Mouse (Mus musculus): ENCODE data around the gene Itgb1bp1. TPM values are rescaled to one million over a fixed set of nuclear protein-coding genes. Genes with fewer than 3 reads are reported as not detected.

Gene Itgb1bp1
- total and polyA plus RNA-seq, 2 experiments from 2014 or later, result 37.5 to 42.1 TPM

- Histone ChIP-seq H3K4me2 (ENCODE audit: low read depth, low read length) (no peak overlapping the region), H3K9ac (replicated peaks; ENCODE audit: low read depth, low read length) (no peak overlapping the region), H3K27ac (ENCODE audit: low read depth) (no peak overlapping the region), H3K36me3 (replicated peaks; ENCODE audit: control insufficient read depth, insufficient read depth, low read length) (peaks cover 43% of the 10 kb centered on the region), H3K4me3 (ENCODE audit: low read depth, low read length) (no peak overlapping the region), H3K9me3 (replicated peaks; ENCODE audit: control insufficient read depth, low read length) (no peaks in the 10 kb centered on the region), H3K4me1 (ENCODE audit: control insufficient read depth, insufficient read depth) (no peaks in the 10 kb centered on the region), H3K27me3 (ENCODE audit: control insufficient read depth, insufficient read depth, low read length) (no peaks in the 10 kb centered on the region)
- TF ChIP-seq EP300 (IDR thresholded peaks at IDR 0.05; ENCODE audit: low read depth) (no peak), CTCF (IDR thresholded peaks at IDR 0.05; ENCODE audit: low read depth) (no peak)
- ATAC-seq (ENCODE audit: insufficient read depth, low read depth) (no peak), DNase-seq (ENCODE audit: low spot score) (no peak)
- WGBS, result 93% methylated on average over 11 of the region's 11 CpGs
Measured at GRCm38 (mm10) chr12:21244375-21244960, 41.6 kb downstream of the Itgb1bp1 start.

GRCm38 (mm10) chr12:21241965-21242364, 44.1 kb downstream of the Itgb1bp1 start:
- Histone ChIP-seq H3K9ac (replicated peaks; ENCODE audit: low read depth, low read length) (no peak overlapping the region), H3K4me1 (ENCODE audit: control insufficient read depth, insufficient read depth) (no peaks in the 10 kb centered on the region), H3K4me2 (ENCODE audit: low read depth, low read length) (no peak overlapping the region), H3K9me3 (replicated peaks; ENCODE audit: control insufficient read depth, low read length) (no peaks in the 10 kb centered on the region), H3K4me3 (ENCODE audit: low read depth, low read length) (no peak overlapping the region), H3K27ac (ENCODE audit: low read depth) (no peak overlapping the region), H3K27me3 (ENCODE audit: control insufficient read depth, insufficient read depth, low read length) (no peaks in the 10 kb centered on the region), H3K36me3 (replicated peaks; ENCODE audit: control insufficient read depth, insufficient read depth, low read length) (peaks cover 42% of the 10 kb centered on the region)
- no peak for ATAC-seq (ENCODE audit: insufficient read depth, low read depth)
- no peak for DNase-seq (ENCODE audit: low spot score)
- WGBS, result 82% methylated on average over 3 of the region's 3 CpGs
- TF ChIP-seq EP300 (IDR thresholded peaks at IDR 0.05; ENCODE audit: low read depth), result no peak
- TF ChIP-seq CTCF (IDR thresholded peaks at IDR 0.05; ENCODE audit: low read depth), result no peak

GRCm38 (mm10) chr12:21234560-21234959, 51.5 kb downstream of the Itgb1bp1 start:
- Histone ChIP-seq H3K36me3 (replicated peaks; ENCODE audit: control insufficient read depth, insufficient read depth, low read length) (peaks cover 56% of the 10 kb centered on the region), H3K4me2 (ENCODE audit: low read depth, low read length) (no peak overlapping the region), H3K9me3 (replicated peaks; ENCODE audit: control insufficient read depth, low read length) (no peaks in the 10 kb centered on the region), H3K4me3 (ENCODE audit: low read depth, low read length) (no peak overlapping the region), H3K27me3 (ENCODE audit: control insufficient read depth, insufficient read depth, low read length) (no peaks in the 10 kb centered on the region), H3K9ac (replicated peaks; ENCODE audit: low read depth, low read length) (no peak overlapping the region), H3K27ac (ENCODE audit: low read depth) (no peak overlapping the region), H3K4me1 (ENCODE audit: control insufficient read depth, insufficient read depth) (no peaks in the 10 kb centered on the region)
- TF ChIP-seq CTCF (IDR thresholded peaks at IDR 0.05; ENCODE audit: low read depth) (no peak), EP300 (IDR thresholded peaks at IDR 0.05; ENCODE audit: low read depth) (no peak)
- DNase-seq (ENCODE audit: low spot score), result no peak
- no peak for ATAC-seq (ENCODE audit: insufficient read depth, low read depth)
- 78% methylated on average over 2 of the region's 2 CpGs for WGBS

GRCm38 (mm10) chr12:21233727-21234126, 52.4 kb downstream of the Itgb1bp1 start:
- Histone ChIP-seq H3K4me1 (ENCODE audit: control insufficient read depth, insufficient read depth) (no peaks in the 10 kb centered on the region), H3K27me3 (ENCODE audit: control insufficient read depth, insufficient read depth, low read length) (no peaks in the 10 kb centered on the region), H3K4me2 (ENCODE audit: low read depth, low read length) (no peak overlapping the region), H3K4me3 (ENCODE audit: low read depth, low read length) (no peak overlapping the region), H3K36me3 (replicated peaks; ENCODE audit: control insufficient read depth, insufficient read depth, low read length) (peaks cover 53% of the 10 kb centered on the region), H3K27ac (ENCODE audit: low read depth) (no peak overlapping the region), H3K9me3 (replicated peaks; ENCODE audit: control insufficient read depth, low read length) (no peaks in the 10 kb centered on the region), H3K9ac (replicated peaks; ENCODE audit: low read depth, low read length) (no peak overlapping the region)
- no peak for TF ChIP-seq EP300 (IDR thresholded peaks at IDR 0.05; ENCODE audit: low read depth)
- TF ChIP-seq CTCF (IDR thresholded peaks at IDR 0.05; ENCODE audit: low read depth), result no peak
- ATAC-seq (ENCODE audit: insufficient read depth, low read depth) (no peak), DNase-seq (ENCODE audit: low spot score) (no peak)
- WGBS, result 87% methylated on average over 7 of the region's 7 CpGs

GRCm38 (mm10) chr12:21229076-21229918, 56.8 kb downstream of the Itgb1bp1 start:
- H3K4me3 ChIP-seq (ENCODE audit: low read depth, low read length), result no peak overlapping the region
- no peak overlapping the region for H3K27ac ChIP-seq (ENCODE audit: low read depth)
- H3K9me3 ChIP-seq (replicated peaks; ENCODE audit: control insufficient read depth, low read length), result no peaks in the 10 kb centered on the region
- H3K4me2 ChIP-seq (ENCODE audit: low read depth, low read length), result no peak overlapping the region
- ATAC-seq (ENCODE audit: insufficient read depth, low read depth) (no peak), DNase-seq (ENCODE audit: low spot score) (no peak)
- H3K36me3 ChIP-seq (replicated peaks; ENCODE audit: control insufficient read depth, insufficient read depth, low read length), result peaks cover 38% of the 10 kb centered on the region
- H3K4me1 ChIP-seq (ENCODE audit: control insufficient read depth, insufficient read depth), result peaks cover 23% of the 10 kb centered on the region
- TF ChIP-seq CTCF (IDR thresholded peaks at IDR 0.05; ENCODE audit: low read depth) (no peak), EP300 (IDR thresholded peaks at IDR 0.05; ENCODE audit: low read depth) (no peak)
- H3K9ac ChIP-seq (replicated peaks; ENCODE audit: low read depth, low read length), result no peak overlapping the region
- no peaks in the 10 kb centered on the region for H3K27me3 ChIP-seq (ENCODE audit: control insufficient read depth, insufficient read depth, low read length)
- 65% methylated on average over 17 of the region's 17 CpGs for WGBS

Data from heart, postnatal 0 days (tissue).